13 mouse cellular contexts compared by ENCODE assay signal in genomic region chr11:16848881-16849280, GRCm38 (mm10).
A peak's percentile ranks its signal among the peaks of the same experiment; 100 is the strongest.
DNase-seq lines count a peak whose midpoint lies in the region; ATAC-seq and TF ChIP-seq lines count a peak whose summit lies in the region.
"Had no signal": no experiment of that assay in that cellular context is flagged by ENCODE, and none has a peak within 500 bp of the region (broad histone marks: within the 10 kb centered on the region; RNA-seq: fewer than 3 reads in every experiment).

No protein-coding gene starts in this region.

- no peaks in the 10 kb centered on the region for H3K36me3 ChIP-seq in kidney, embryonic 15.5 days
- 0 out of 2 replicates have a peak, but pooled peaks cover 6% of the 10 kb centered on the region for H3K36me3 ChIP-seq in limb, embryonic 15.5 days
- H3K36me3 ChIP-seq: heart, embryonic 13.5 days; limb, embryonic 12.5 days had no signal

- ATAC-seq in kidney, embryonic 15.5 days (replicated peaks; ENCODE audit: low FRiP score), result no peak
- ATAC-seq in limb, embryonic 15.5 days (ENCODE audit: insufficient number of reproducible peaks, low FRiP score, low TSS enrichment, low read depth), result 0 out of 2 replicates have a peak, but pooled peaks have one; percentile 35
- ATAC-seq: forebrain, embryonic 13.5 days had no signal

- H3K4me2 ChIP-seq in kidney, embryonic 15.5 days, result no peak overlapping the region
- H3K4me2 ChIP-seq in limb, embryonic 15.5 days, result no peak overlapping the region
- H3K4me2 ChIP-seq: forebrain, embryonic 13.5 days; heart, embryonic 13.5 days; limb, embryonic 12.5 days had no signal

- 0 out of 2 replicates have a peak, but pooled peaks cover 9% of the 10 kb centered on the region for H3K4me1 ChIP-seq in kidney, embryonic 15.5 days
- H3K4me1 ChIP-seq in brown adipose tissue, adult 24 weeks (ENCODE audit: control insufficient read depth, insufficient read depth, insufficient read length, low read length), result 0 out of 2 replicates have a peak, but pooled peaks cover 2% of the 10 kb centered on the region
- peaks cover 26% of the 10 kb centered on the region for H3K4me1 ChIP-seq in embryonic fibroblast, embryonic 13.5 days (ENCODE audit: control insufficient read depth, insufficient read depth, low read length)
- peaks cover 23% of the 10 kb centered on the region for H3K4me1 ChIP-seq in limb, embryonic 15.5 days
- H3K4me1 ChIP-seq: forebrain, embryonic 13.5 days had no signal

- H3K9ac ChIP-seq in kidney, embryonic 15.5 days, result no peak overlapping the region
- H3K9ac ChIP-seq in limb, embryonic 15.5 days, result no peak overlapping the region
- H3K9ac ChIP-seq: forebrain, embryonic 13.5 days; heart, embryonic 13.5 days; limb, embryonic 12.5 days had no signal

- H3K27ac ChIP-seq in kidney, embryonic 15.5 days, result no peak overlapping the region
- peak overlapping the region; percentile 35 for H3K27ac ChIP-seq in brown adipose tissue, adult 24 weeks (replicated peaks; ENCODE audit: low read depth, low read length)
- peak overlapping the region; percentile 31; the same call in 1 of the 2 replicates for H3K27ac ChIP-seq in embryonic fibroblast, embryonic 13.5 days (ENCODE audit: insufficient read depth, low read length)
- H3K27ac ChIP-seq in limb, embryonic 15.5 days, result peak overlapping the region; percentile 54; the same call in 1 of the 2 replicates
- H3K27ac ChIP-seq: forebrain, embryonic 13.5 days; heart, embryonic 13.5 days; limb, embryonic 12.5 days; macrophage had no signal

- 63% methylated on average over 6 of the region's 6 CpGs for WGBS in kidney, embryonic 15.5 days
- WGBS in limb, embryonic 15.5 days, result 47% methylated on average over 6 of the region's 6 CpGs

- no peaks in the 10 kb centered on the region for H3K9me3 ChIP-seq in kidney, embryonic 15.5 days (replicated peaks)
- H3K9me3 ChIP-seq in limb, embryonic 15.5 days, result no peaks in the 10 kb centered on the region
- H3K9me3 ChIP-seq: forebrain, embryonic 13.5 days; heart, embryonic 13.5 days; limb, embryonic 12.5 days had no signal

- TF ChIP-seq POLR2A in embryonic fibroblast, embryonic 13.5 days (IDR thresholded peaks at IDR 0.05; ENCODE audit: low read depth, low read length), result no peak

- TF ChIP-seq CTCF in embryonic fibroblast, embryonic 13.5 days (IDR thresholded peaks at IDR 0.05; ENCODE audit: borderline replicate concordance, insufficient read depth, low read length), result no peak

- no peak overlapping the region for H3K4me3 ChIP-seq in kidney, embryonic 15.5 days (replicated peaks)
- H3K4me3 ChIP-seq in brown adipose tissue, adult 24 weeks (ENCODE audit: insufficient read depth, low read depth, low read length), result no peak overlapping the region
- H3K4me3 ChIP-seq in embryonic fibroblast, embryonic 13.5 days (ENCODE audit: insufficient read depth, low read length), result no peak overlapping the region
- H3K4me3 ChIP-seq in limb, embryonic 15.5 days, result no peak overlapping the region
- H3K4me3 ChIP-seq: forebrain, embryonic 13.5 days; heart, embryonic 13.5 days; limb, embryonic 12.5 days had no signal

- DNase-seq in kidney, adult 9 months, result peak; percentile 17
- no peak for DNase-seq in cerebellum, adult 18-20 months
- no peak for DNase-seq in layer of hippocampus, adult 18-20 months (ENCODE audit: low spot score in 2 of 2)
- DNase-seq: right cerebral cortex, postnatal 4 days; thymus, postnatal 4 days had no signal

- H3K27me3 ChIP-seq in kidney, embryonic 15.5 days, result no peaks in the 10 kb centered on the region
- no peaks in the 10 kb centered on the region for H3K27me3 ChIP-seq in limb, embryonic 15.5 days
- H3K27me3 ChIP-seq: forebrain, embryonic 13.5 days; heart, embryonic 13.5 days; limb, embryonic 12.5 days had no signal
